Comparison of ENCODE assay signal across 22 mouse cellular contexts in the genomic region with DNA sequence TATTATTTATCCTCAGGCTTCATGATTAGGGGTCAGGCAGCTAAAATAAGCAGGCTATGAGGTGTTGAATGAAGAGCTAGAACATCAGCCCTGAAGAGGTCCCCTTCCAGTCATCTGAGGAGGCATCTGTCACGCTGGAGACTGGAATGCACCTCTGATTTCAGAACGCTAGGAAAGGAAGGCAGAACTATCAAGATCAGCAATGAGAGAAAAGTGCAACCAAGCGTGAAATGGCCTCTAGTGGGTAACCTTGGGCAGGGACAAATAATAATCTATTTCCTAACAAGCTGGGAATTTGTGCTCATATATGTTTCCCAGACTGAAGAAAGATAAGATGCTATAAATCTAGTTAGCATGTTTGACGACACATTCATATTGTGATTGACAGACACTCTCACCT.
DNase-seq lines count a peak whose midpoint lies in the region; ATAC-seq and TF ChIP-seq lines count a peak whose summit lies in the region.
"Had no signal": no experiment of that assay in that cellular context is flagged by ENCODE, and none has a peak within 500 bp of the region (broad histone marks: within the 10 kb centered on the region; RNA-seq: fewer than 3 reads in every experiment).

No protein-coding gene starts in this region.

- H3K27ac ChIP-seq in embryonic facial prominence, embryonic 11.5 days (replicated peaks; ENCODE audit: low read depth, low read length) = no peak overlapping the region
- no peak overlapping the region for H3K27ac ChIP-seq in embryonic facial prominence, embryonic 10.5 days (replicated peaks)
- H3K27ac ChIP-seq: forebrain, embryonic 13.5 days; heart, adult 2 months; heart, embryonic 15.5 days; hindbrain, embryonic 14.5 days had no signal

- no peak for TF ChIP-seq CTCF in brain, embryonic 14.5 days (IDR thresholded peaks at IDR 0.05; ENCODE audit: borderline replicate concordance, extremely low read depth, insufficient read depth, insufficient read length)

- H3K4me2 ChIP-seq in embryonic facial prominence, embryonic 11.5 days (ENCODE audit: low read depth, low read length) = no peak overlapping the region
- H3K4me2 ChIP-seq: forebrain, embryonic 13.5 days; heart, embryonic 11.5 days; heart, embryonic 15.5 days; hindbrain, embryonic 14.5 days had no signal

- H3K4me1 ChIP-seq in embryonic facial prominence, embryonic 11.5 days (ENCODE audit: control insufficient read depth, insufficient read depth, low read length) = no peaks in the 10 kb centered on the region
- peaks cover 6% of the 10 kb centered on the region; the same call in 1 of the 2 replicates for H3K4me1 ChIP-seq in embryonic facial prominence, embryonic 10.5 days
- H3K4me1 ChIP-seq: forebrain, embryonic 13.5 days; heart, embryonic 15.5 days had no signal

- no peaks in the 10 kb centered on the region for H3K36me3 ChIP-seq in embryonic facial prominence, embryonic 11.5 days (replicated peaks; ENCODE audit: control insufficient read depth, insufficient read depth, low read depth, low read length)
- no peaks in the 10 kb centered on the region for H3K36me3 ChIP-seq in embryonic facial prominence, embryonic 10.5 days (replicated peaks)
- H3K36me3 ChIP-seq: heart, embryonic 15.5 days had no signal

- peak; percentile 22 for DNase-seq in embryonic facial prominence, embryonic 11.5 days (ENCODE audit: low spot score)
- DNase-seq in embryonic facial prominence, embryonic 10.5 days (ENCODE audit: low spot score) = no peak
- DNase-seq in brain, embryonic 14.5 days (ENCODE audit: low read depth) = peak; percentile 5
- peak; percentile 26 for DNase-seq in embryo, embryonic 10.5 days (ENCODE audit: low spot score)
- DNase-seq in mesoderm, embryonic 11.5 days (ENCODE audit: low read depth, low spot score) = peak; percentile 14
- DNase-seq in right cerebral cortex, postnatal 36 days (ENCODE audit: low spot score in 2 of 2) = no peak
- no peak for DNase-seq in neural tube, embryonic 10.5 days (ENCODE audit: extremely low spot score, low spot score)
- DNase-seq: adrenal gland, postnatal 14 days; cerebellum, adult 2 months; cerebellum, postnatal 25 days; forebrain, postnatal 0 days; gastrocnemius, postnatal 14 days; heart, adult 2 months; heart, postnatal 14 days had no signal

- no peak for ATAC-seq in embryonic facial prominence, embryonic 11.5 days (replicated peaks; ENCODE audit: insufficient number of reproducible peaks, low FRiP score, low TSS enrichment, low read depth)
- ATAC-seq: activated CD4-positive, CD25-positive, alpha-beta regulatory T cell, adult 4 months; forebrain, embryonic 13.5 days; forebrain, postnatal 0 days; intestine, embryonic 16.5 days; Patski had no signal

- 39% methylated on average over 4 of the region's 4 CpGs for WGBS in embryonic facial prominence, embryonic 11.5 days
- WGBS in embryonic facial prominence, embryonic 10.5 days = 45% methylated on average over 4 of the region's 4 CpGs

- no peak for TF ChIP-seq POLR2A in brain, embryonic 14.5 days (IDR thresholded peaks at IDR 0.05; ENCODE audit: borderline replicate concordance, extremely low read depth, insufficient read depth, insufficient read length, poor library complexity, severe bottlenecking)

- H3K4me3 ChIP-seq in embryonic facial prominence, embryonic 11.5 days (ENCODE audit: low read depth, low read length) = no peak overlapping the region
- H3K4me3 ChIP-seq in embryonic facial prominence, embryonic 10.5 days = no peak overlapping the region
- H3K4me3 ChIP-seq: forebrain, embryonic 13.5 days; heart, adult 2 months; heart, embryonic 15.5 days had no signal

- H3K27me3 ChIP-seq in embryonic facial prominence, embryonic 11.5 days (ENCODE audit: control insufficient read depth, insufficient read depth, low read length) = no peaks in the 10 kb centered on the region
- H3K27me3 ChIP-seq in embryonic facial prominence, embryonic 10.5 days (replicated peaks; ENCODE audit: low read depth, poor library complexity, severe bottlenecking) = no peaks in the 10 kb centered on the region
- H3K27me3 ChIP-seq: CH12.LX; forebrain, embryonic 13.5 days; heart, embryonic 15.5 days had no signal

- H3K9ac ChIP-seq in embryonic facial prominence, embryonic 11.5 days (replicated peaks; ENCODE audit: low read length) = no peak overlapping the region
- H3K9ac ChIP-seq: forebrain, embryonic 13.5 days; forebrain, postnatal 0 days; heart, embryonic 15.5 days; hindbrain, embryonic 14.5 days had no signal

- no peaks in the 10 kb centered on the region for H3K9me3 ChIP-seq in embryonic facial prominence, embryonic 11.5 days (replicated peaks; ENCODE audit: control insufficient read depth, low read length)
- no peaks in the 10 kb centered on the region for H3K9me3 ChIP-seq in embryonic facial prominence, embryonic 10.5 days
- H3K9me3 ChIP-seq: forebrain, embryonic 13.5 days; heart, embryonic 15.5 days had no signal

Comparison
In these comparisons a context has a peak if more than half of its experiments do, and no peak if none do; other contexts are left out.
1. DNase-seq: peak in embryonic facial prominence, embryonic 11.5 days (single experiment), brain, embryonic 14.5 days (single experiment), embryo, embryonic 10.5 days (single experiment) and mesoderm, embryonic 11.5 days (single experiment); none in embryonic facial prominence, embryonic 10.5 days (single experiment), right cerebral cortex, postnatal 36 days (0 of 2) and neural tube, embryonic 10.5 days (single experiment).